Mouse (Mus musculus) lung, adult 2 months (tissue): Measurements from ENCODE around the gene Trdmt1. TPM values are rescaled to one million over a fixed set of nuclear protein-coding genes. Genes with fewer than 3 reads are reported as not detected.

Source experiments
- DNase-seq: peaks from one replicate; pipeline ENCODE4 v3.0.0; 2022
- H3K4me1 ChIP-seq: fragments of 200-500 bp; 2 replicates; pipeline ENCODE4 v1.6.1; 2011; ENCODE audit warnings: low read length; ENCODE audit not compliant: control insufficient read depth, insufficient read depth
- H3K4me3 ChIP-seq: fragments of 200-500 bp; replicated peaks from 2 replicates; pipeline ENCODE3; 2011; ENCODE audit warnings: low read depth, mild to moderate bottlenecking, control low read depth, low read length; ENCODE audit errors: extremely low read depth
- CTCF ChIP-seq: fragments of 200-500 bp; IDR thresholded peaks from 2 replicates; pipeline ENCODE4 v1.5.1; 2011; ENCODE audit warnings: mild to moderate bottlenecking, low read length, control low read depth; ENCODE audit not compliant: insufficient read depth
- POLR2A ChIP-seq: fragments of 200-500 bp; IDR thresholded peaks from 2 replicates; pipeline ENCODE4 v1.6.1; 2011; ENCODE audit warnings: low read depth, mild to moderate bottlenecking, control low read depth, low read length, borderline replicate concordance; ENCODE audit errors: extremely low read depth
- WGBS: fragments of 180-500 bp; shearing (Covaris S2); methylation state at CpG from one replicate; pipeline ENCODE4 v1.1.7; 2018; 5-methylcytosine and 5-hydroxymethylcytosine counted together
- polyA plus RNA-seq: library from polyadenylated mRNA; depleted of rRNA; stranded (reverse); fragments of >200 nt; gene quantifications from 2 replicates; pipeline ENCODE4 v1.2.3, GENCODE M21; 2012; rRNA removed

Gene Trdmt1
- polyA plus RNA-seq, 1 experiment: 4.2 TPM

DNA sequence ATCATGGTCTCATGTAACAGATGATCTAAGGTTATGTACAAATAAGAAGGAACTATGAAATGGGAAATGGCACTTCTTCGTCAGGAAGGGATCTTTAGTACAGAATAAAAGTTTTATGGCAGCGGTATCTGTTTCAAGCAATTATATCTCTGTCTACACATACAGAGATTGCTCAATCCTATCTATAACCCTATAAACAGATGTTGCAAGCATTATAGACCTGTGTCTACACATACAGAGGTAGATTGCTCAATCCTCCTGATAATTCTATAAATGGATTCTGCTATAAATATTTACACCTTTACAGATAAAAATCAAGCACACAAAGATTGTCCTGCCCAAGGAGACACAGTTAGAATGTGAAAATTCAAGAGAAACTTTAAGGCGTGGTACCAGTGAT, 74.4 kb downstream of the Trdmt1 start:
- 91% methylated on average over 3 of the region's 3 CpGs for WGBS
- Histone ChIP-seq H3K4me1 (no peaks in the 10 kb centered on the region), H3K4me3 (no peak overlapping the region)
- TF ChIP-seq CTCF: no peak
- DNase-seq: no peak

DNA sequence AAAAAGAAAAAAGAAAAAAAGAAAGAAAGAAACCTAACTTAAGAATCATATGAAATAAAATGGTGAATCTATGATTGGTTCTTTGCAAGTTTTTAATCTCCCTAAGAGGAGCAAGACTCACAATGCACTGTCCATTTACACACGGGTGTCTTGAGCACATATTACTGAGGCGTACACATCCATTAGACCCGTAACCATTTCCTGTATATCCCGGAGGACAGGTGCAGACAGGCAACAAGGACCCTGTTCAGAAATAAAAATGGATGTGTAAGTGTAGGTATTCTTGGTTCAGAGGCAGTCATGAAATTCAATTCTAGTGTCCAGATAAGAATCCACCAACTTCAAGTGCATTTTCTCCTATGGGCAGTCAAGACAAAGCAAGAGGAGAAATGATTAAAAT, 74.8 kb downstream of the Trdmt1 start:
- DNase-seq: no peak
- 84% methylated on average over 4 of the region's 4 CpGs for WGBS
- Histone ChIP-seq H3K4me1 (no peaks in the 10 kb centered on the region), H3K4me3 (no peak overlapping the region)
- TF ChIP-seq CTCF: no peak
- TF ChIP-seq POLR2A: no peak

DNA sequence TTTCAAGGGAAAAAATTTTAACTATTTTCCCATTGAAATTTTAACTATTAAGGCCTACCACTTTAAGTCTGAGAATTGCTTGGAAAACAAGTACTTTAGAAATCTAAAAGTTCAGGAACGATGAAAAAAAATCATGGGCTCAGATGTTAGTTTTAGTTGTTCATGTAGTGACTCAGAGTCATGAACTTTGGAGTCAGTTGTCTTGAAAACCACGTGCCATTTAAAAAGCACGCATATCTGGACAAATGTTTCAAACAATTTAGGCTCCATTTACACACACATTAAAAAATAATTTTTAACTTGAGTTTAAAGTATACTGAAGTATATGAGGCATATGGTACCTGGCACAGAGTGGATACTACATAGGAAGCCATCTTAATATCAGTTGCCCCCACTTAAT, 77.8 kb downstream of the Trdmt1 start:
- H3K4me3 ChIP-seq: no peak overlapping the region
- H3K4me1 ChIP-seq: no peaks in the 10 kb centered on the region
- TF ChIP-seq POLR2A (no peak), CTCF (no peak)
- no peak for DNase-seq
- 77% methylated on average over 3 of the region's 3 CpGs for WGBS

Other genes with a start within 250 kb of the Trdmt1 start
- 0.11 and 0.17 TPM in 2 replicates for gene Cubn, start 52.9 kb downstream of the Trdmt1 start, polyA plus RNA-seq
- 1,792 and 2,353 TPM in 2 replicates for gene Vim, start 29.3 kb upstream of the Trdmt1 start, polyA plus RNA-seq
- gene St8sia6, start 249.4 kb upstream of the Trdmt1 start, polyA plus RNA-seq: 0.53 and 0.75 TPM in 2 replicates